Mouse (Mus musculus) hindbrain, embryonic 11.5 days (tissue): ENCODE data around the gene Duox1. TPM values are rescaled to one million over a fixed set of nuclear protein-coding genes. Genes with fewer than 3 reads are reported as not detected.
A peak's percentile ranks its signal among the peaks of the same experiment; 100 is the strongest.
"Not testable (repeated sequence)": the region's sequence is repeated elsewhere in the genome, so short reads cannot be mapped to it uniquely, and the experiment has no call there.

Source experiments
- ATAC-seq: fragments of 200-750 bp; cut with Nextera tagmentation; 2 replicates; pipeline ENCODE4 v1.8.0; 2017; ENCODE audit warnings: mild to moderate bottlenecking, moderate TSS enrichment, moderate library complexity; ENCODE audit not compliant: low FRiP score
- DNase-seq: peaks from one replicate; pipeline ENCODE4 v3.0.0-alpha.2; 2015; ENCODE audit warnings: low spot score
- H3K27ac ChIP-seq: fragments of 300-500 bp; sonication (generic); 2 replicates; pipeline ENCODE4 v1.5.1; 2014; ENCODE audit warnings: mild to moderate bottlenecking, low read depth, low read length
- H3K27me3 ChIP-seq: fragments of 300-500 bp; sonication (generic); 2 replicates; pipeline ENCODE4 v1.6.1; 2014; ENCODE audit warnings: mild to moderate bottlenecking, low read length, moderate library complexity, mixed read lengths; ENCODE audit not compliant: control insufficient read depth, insufficient read depth
- H3K36me3 ChIP-seq: fragments of 300-500 bp; sonication (generic); 2 replicates; pipeline ENCODE4 v1.6.1; 2014; ENCODE audit warnings: mild to moderate bottlenecking, low read length, moderate library complexity, mixed read lengths; ENCODE audit not compliant: control insufficient read depth, insufficient read depth
- H3K4me1 ChIP-seq: fragments of 300-500 bp; sonication (generic); replicated peaks from 2 replicates; pipeline ENCODE4 v1.6.1; 2014; ENCODE audit warnings: low read length, mixed read lengths; ENCODE audit not compliant: control insufficient read depth, insufficient read depth
- H3K4me2 ChIP-seq: fragments of 300-500 bp; sonication (generic); replicated peaks from 2 replicates; pipeline ENCODE4 v1.6.1; 2014; ENCODE audit warnings: mild to moderate bottlenecking, low read depth, low read length
- H3K4me3 ChIP-seq: fragments of 300-500 bp; sonication (generic); 2 replicates; pipeline ENCODE4 v1.5.1; 2014; ENCODE audit warnings: low read depth, low read length
- H3K9ac ChIP-seq: fragments of 300-500 bp; sonication (generic); 2 replicates; pipeline ENCODE4 v1.6.1; 2014; ENCODE audit warnings: low read depth, low read length
- H3K9me3 ChIP-seq: fragments of 300-500 bp; sonication (generic); 2 replicates; pipeline ENCODE4 v1.6.1; 2016; ENCODE audit warnings: low read length; ENCODE audit not compliant: control insufficient read depth
- WGBS: fragments of 180-500 bp; shearing (Covaris S2); extraction: QIAGEN DNeasy Blood & Tissue Kit; methylation state at CpG from one replicate; pipeline ENCODE4 v1.1.7; 2014; 5-methylcytosine and 5-hydroxymethylcytosine counted together
- polyA plus RNA-seq: library from polyadenylated mRNA; unstranded; fragments of >200 nt; fragmentation: Nextera tagmentation; extraction: Ambion mirVana; gene quantifications from 2 replicates; pipeline ENCODE4 v1.2.1, GENCODE M21; 2014

The Duox1 gene
- polyA plus RNA-seq, 1 experiment from 2014 or later, result 0.12 TPM

GRCm38 (mm10) chr2:122379292-122379650 lies 63.8 kb downstream of the Duox1 start:
- ATAC-seq, result no peak
- H3K4me2 ChIP-seq, result no peak overlapping the region
- no peaks in the 10 kb centered on the region for H3K36me3 ChIP-seq
- no peak overlapping the region for H3K27ac ChIP-seq
- no peaks in the 10 kb centered on the region for H3K9me3 ChIP-seq
- no peaks in the 10 kb centered on the region for H3K27me3 ChIP-seq
- no peak overlapping the region for H3K9ac ChIP-seq
- WGBS, result 46% methylated on average over 2 of the region's 2 CpGs
- H3K4me1 ChIP-seq, result no peaks in the 10 kb centered on the region
- H3K4me3 ChIP-seq, result no peak overlapping the region
- no peak for DNase-seq

GRCm38 (mm10) chr2:122380768-122381311 lies 65.4 kb downstream of the Duox1 start:
- Histone ChIP-seq H3K27me3 (no peaks in the 10 kb centered on the region), H3K9ac (no peak overlapping the region), H3K9me3 (no peaks in the 10 kb centered on the region), H3K27ac (no peak overlapping the region), H3K36me3 (no peaks in the 10 kb centered on the region), H3K4me2 (peak overlapping the region; percentile 19), H3K4me1 (no peaks in the 10 kb centered on the region), H3K4me3 (no peak overlapping the region)
- ATAC-seq, result no peak
- peak; percentile 79 for DNase-seq
- WGBS, result 11% methylated on average over 11 of the region's 11 CpGs

GRCm38 (mm10) chr2:122381329-122382103 lies 66.0 kb downstream of the Duox1 start:
- DNase-seq, result peak; percentile 6
- H3K9me3 ChIP-seq, result no peaks in the 10 kb centered on the region
- no peaks in the 10 kb centered on the region for H3K4me1 ChIP-seq
- no peak for ATAC-seq
- no peaks in the 10 kb centered on the region for H3K27me3 ChIP-seq
- H3K36me3 ChIP-seq, result no peaks in the 10 kb centered on the region
- H3K9ac ChIP-seq, result no peak overlapping the region
- H3K27ac ChIP-seq, result no peak overlapping the region
- no peak overlapping the region for H3K4me2 ChIP-seq
- no peak overlapping the region for H3K4me3 ChIP-seq
- 76% methylated on average over 16 of the region's 16 CpGs for WGBS

GRCm38 (mm10) chr2:122382121-122382520 lies 66.6 kb downstream of the Duox1 start:
- no peak overlapping the region for H3K27ac ChIP-seq
- no peak overlapping the region for H3K4me3 ChIP-seq
- 84% methylated on average over 6 of the region's 6 CpGs for WGBS
- H3K36me3 ChIP-seq, result no peaks in the 10 kb centered on the region
- no peaks in the 10 kb centered on the region for H3K27me3 ChIP-seq
- ATAC-seq, result no peak
- H3K4me2 ChIP-seq, result no peak overlapping the region
- H3K4me1 ChIP-seq, result no peaks in the 10 kb centered on the region
- H3K9me3 ChIP-seq, result no peaks in the 10 kb centered on the region
- no peak overlapping the region for H3K9ac ChIP-seq
- no peak for DNase-seq

- WGBS, result 37% methylated on average over 3 of the region's 3 CpGs
- Histone ChIP-seq H3K4me2 (no peak overlapping the region), H3K36me3 (no peaks in the 10 kb centered on the region), H3K4me3 (no peak overlapping the region), H3K27me3 (no peaks in the 10 kb centered on the region), H3K9ac (no peak overlapping the region), H3K4me1 (no peaks in the 10 kb centered on the region), H3K27ac (no peak overlapping the region), H3K9me3 (no peaks in the 10 kb centered on the region)
- no peak for DNase-seq
- no peak for ATAC-seq
Measured at GRCm38 (mm10) chr2:122385095-122385494, 69.6 kb downstream of the Duox1 start.

GRCm38 (mm10) chr2:122387135-122387534 lies 71.7 kb downstream of the Duox1 start:
- not testable (repeated sequence) for H3K27me3 ChIP-seq, H3K4me1 ChIP-seq, H3K4me2 ChIP-seq, DNase-seq, H3K9ac ChIP-seq, H3K9me3 ChIP-seq, ATAC-seq, H3K4me3 ChIP-seq, H3K27ac ChIP-seq, H3K36me3 ChIP-seq
- whole genome bisulfite sequencing, result 93% methylated on average over 3 of the region's 3 CpGs

- Histone ChIP-seq H3K4me3 (no peak overlapping the region), H3K36me3 (no peaks in the 10 kb centered on the region), H3K4me1 (no peaks in the 10 kb centered on the region), H3K4me2 (no peak overlapping the region), H3K27me3 (no peaks in the 10 kb centered on the region), H3K27ac (no peak overlapping the region), H3K9me3 (no peaks in the 10 kb centered on the region), H3K9ac (no peak overlapping the region)
- DNase-seq, result no peak
- no peak for ATAC-seq
- 96% methylated on average over 1 of the region's 1 CpGs for WGBS
Measured at GRCm38 (mm10) chr2:122396150-122396549, 80.7 kb downstream of the Duox1 start.

Other genes with a start within 250 kb of the Duox1 start
- 11.4 and 11.8 TPM in 2 replicates for gene Spg11, start 197.3 kb upstream of the Duox1 start, polyA plus RNA-seq
- 134 and 151 TPM in 2 replicates for gene B2m, start 168.0 kb upstream of the Duox1 start, polyA plus RNA-seq
- gene Trim69, start 155.0 kb upstream of the Duox1 start, polyA plus RNA-seq, result not detected in 2 replicates
- 0.09 TPM in 1 of 2 replicates, not detected in the other for gene Patl2, start 129.5 kb upstream of the Duox1 start, polyA plus RNA-seq
- gene Terb2, start 129.4 kb upstream of the Duox1 start, polyA plus RNA-seq, result not detected in 2 replicates
- gene Sord, start 80.9 kb upstream of the Duox1 start, polyA plus RNA-seq, result 27.1 and 30.2 TPM in 2 replicates
- not detected in 2 replicates for gene Duox2, start 17.2 kb upstream of the Duox1 start, polyA plus RNA-seq
- gene Duoxa2, start 16.8 kb upstream of the Duox1 start, polyA plus RNA-seq, result not detected in 2 replicates
- gene Duoxa1, start 1.9 kb upstream of the Duox1 start, polyA plus RNA-seq, result 0.07 TPM in 1 of 2 replicates, not detected in the other
- 10.3 and 11.7 TPM in 2 replicates for gene Shf, start 53.5 kb downstream of the Duox1 start, polyA plus RNA-seq
- gene Slc28a2, start 110.8 kb downstream of the Duox1 start, polyA plus RNA-seq, result 0.07 TPM in 1 of 2 replicates, not detected in the other
- gene Gm14085, start 169.3 kb downstream of the Duox1 start, polyA plus RNA-seq, result not detected in 2 replicates